Mouse (Mus musculus) lung, postnatal 4 days (tissue): ENCODE measurements at regions not wholly inside any gene's neighbourhood (a gene's known extent, or its start where the extent isn't known, plus 50 kb on each side); places are given as distances from the start of the nearest gene placed in this dataset.
"Not testable (repeated sequence)": the region's sequence is repeated elsewhere in the genome, so short reads cannot be mapped to it uniquely, and the experiment has no call there.

Experiments used
- DNase-seq, 2 experiments: peaks; one replicate each; pipeline ENCODE4 v3.0.0; 2021

DNA sequence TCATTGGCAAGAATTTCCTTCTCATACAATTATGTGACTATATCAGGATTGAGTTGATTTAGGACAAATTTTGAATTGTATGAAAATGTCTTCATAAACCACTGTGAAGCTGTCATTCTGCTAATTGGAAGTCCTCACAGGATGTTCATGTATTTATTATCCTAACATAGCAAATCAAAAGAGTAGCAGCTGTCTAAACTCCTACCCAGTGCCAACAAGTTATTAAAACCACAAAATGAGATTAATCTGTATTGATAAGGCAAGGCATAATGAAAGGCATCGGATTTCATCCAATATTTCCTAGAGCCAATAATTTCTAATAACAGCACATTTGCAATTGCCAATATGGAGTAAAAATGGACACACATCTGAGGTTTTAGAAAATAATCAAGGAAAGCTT, 217.6 kb upstream of the Tmprss15 start:
- DNase-seq: no peak

DNA sequence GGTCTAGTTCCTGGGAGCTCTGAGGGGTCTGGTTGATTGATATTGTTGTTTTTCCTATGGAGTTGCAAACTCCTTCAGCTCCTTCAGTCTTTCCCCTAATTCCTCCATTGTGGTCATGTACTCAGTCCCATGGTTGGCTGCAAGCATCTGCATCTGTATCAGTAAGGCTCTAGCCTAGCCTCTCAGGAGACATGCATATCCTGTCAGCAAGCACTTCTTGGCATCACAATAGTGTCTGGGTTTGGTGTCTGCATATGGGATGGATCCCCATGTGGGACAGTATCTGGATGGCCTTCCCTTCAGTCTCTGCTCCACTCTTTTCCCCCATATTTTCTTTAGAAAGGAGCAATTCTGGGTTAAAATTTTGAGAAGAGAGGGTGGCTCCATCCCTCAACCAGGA, 205.7 kb upstream of the Tmprss15 start:
- not testable (repeated sequence) for DNase-seq

DNA sequence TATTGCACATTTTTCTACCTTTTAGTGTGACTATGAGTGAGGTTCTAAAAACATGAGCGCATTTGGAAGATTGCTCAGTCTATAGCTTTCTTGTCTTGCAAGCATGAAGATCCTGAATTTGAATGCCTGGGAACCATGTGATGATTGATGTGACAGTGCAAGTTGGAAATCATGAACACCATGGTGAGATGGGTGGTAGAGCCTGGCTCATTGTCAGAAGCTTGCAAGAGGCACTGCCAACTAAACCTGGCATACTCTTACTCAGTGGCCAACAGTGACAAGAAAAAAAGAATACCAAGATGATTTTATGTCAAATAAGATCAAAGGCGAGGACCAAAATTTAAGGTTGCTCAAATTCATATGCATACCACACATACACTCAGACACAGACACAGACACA, 188.1 kb upstream of the Tmprss15 start:
- no peak for DNase-seq

DNA sequence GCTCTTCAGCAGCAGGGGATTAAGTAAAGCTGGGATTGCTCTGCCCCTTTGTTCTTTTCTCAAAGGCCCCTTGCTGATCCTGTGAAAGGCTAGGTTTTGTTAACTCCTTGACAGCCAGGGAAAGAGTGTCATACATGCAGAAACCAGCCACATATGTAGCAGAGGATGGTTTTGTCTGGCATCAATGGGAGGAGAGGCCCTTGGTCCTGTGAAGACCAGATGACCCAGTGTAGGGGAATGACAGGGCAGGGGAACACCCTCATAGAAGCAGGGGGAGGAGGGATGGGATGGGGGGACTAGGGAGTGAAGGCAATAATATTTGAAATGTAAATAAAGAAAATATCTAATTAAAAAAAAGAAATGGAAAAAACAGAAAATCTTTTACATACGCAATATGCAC, 165.6 kb upstream of the Tmprss15 start:
- DNase-seq: no peak

DNA sequence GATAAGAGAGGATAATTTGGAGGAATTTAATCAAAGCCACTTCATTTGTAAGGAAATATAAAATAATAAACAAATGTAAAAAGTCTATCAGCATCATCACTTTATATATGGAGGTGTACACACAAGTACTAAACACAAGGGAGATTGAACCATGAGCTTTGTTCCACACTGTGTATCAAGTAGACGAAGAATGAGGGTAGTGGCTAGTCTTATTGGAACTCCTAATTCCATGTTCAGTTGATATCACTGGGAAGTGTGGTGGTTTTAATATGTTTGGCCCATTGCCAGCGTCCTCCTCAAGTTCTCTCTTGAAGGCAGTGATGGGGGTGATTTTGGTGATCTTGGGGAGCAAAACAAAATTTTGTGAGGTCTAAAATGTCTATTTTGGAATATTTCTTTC, 165.2 kb upstream of the Tmprss15 start:
- DNase-seq: no peak

DNA sequence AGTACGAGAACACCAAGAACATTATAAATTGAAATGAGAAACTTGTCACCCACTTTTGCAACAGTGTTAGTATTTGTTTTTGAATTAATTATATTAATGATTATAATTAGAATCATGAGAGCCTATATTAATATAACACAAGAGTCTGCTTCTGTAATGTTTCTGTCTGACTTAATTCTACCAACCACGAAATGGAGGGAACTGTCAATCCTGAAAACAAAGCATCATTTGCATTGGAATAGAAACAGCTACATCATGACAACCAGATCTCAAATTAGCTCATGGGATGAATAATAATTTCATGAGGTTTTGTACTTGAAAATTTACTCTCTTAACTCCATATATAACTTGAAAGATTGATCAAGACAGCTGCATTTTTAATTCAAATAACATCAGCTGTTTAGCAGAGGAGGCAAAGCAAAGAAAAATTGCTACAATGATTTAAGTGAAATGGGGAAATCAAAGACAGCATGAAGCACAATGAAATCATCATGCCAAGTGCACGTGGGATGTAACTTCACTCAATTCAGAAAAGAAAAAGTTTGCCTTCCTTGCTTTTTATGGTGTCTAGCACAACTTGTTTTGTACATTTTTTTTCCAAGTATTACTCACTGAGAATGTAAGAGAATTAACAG, 150.1 kb upstream of the Tmprss15 start:
- no peak for DNase-seq

DNA sequence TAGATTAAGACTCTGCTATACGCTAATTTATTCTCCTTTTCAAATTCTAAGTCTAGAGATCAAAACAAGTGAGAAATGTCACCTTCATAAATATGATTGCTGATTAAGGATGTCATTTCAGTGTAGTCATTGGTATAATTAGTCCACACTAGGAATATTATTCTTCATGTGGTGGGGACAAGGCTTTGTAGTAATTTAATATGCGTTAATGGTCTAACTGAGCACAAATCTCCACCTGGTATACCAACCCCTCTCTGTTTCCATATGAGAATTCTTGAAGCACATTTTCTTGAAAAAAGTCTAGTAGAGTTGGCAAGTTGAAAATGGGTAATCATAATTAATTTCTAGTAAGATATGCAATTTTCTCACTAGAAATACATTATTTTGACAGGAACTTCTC, 149.3 kb upstream of the Tmprss15 start:
- DNase-seq: no peak

DNA sequence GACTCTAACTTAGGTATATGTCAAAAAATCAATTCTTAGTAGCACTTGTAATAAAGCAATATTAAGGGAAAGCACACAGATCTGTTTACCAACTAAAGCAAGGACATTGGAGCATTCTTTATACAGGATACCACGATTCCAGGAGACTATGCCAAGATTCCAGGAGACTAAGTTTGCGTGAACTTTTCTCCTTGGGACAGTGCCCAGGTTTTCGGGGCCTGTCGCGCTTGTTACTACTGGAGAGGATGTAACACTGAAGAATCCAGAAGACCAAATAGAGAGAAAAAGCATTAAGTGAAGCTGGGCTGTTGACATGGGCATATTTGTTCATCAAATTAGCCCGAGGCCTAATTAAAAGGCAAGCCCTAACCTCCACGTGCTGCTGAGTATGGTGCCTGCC, 100.3 kb upstream of the Tmprss15 start:
- no peak for DNase-seq

DNA sequence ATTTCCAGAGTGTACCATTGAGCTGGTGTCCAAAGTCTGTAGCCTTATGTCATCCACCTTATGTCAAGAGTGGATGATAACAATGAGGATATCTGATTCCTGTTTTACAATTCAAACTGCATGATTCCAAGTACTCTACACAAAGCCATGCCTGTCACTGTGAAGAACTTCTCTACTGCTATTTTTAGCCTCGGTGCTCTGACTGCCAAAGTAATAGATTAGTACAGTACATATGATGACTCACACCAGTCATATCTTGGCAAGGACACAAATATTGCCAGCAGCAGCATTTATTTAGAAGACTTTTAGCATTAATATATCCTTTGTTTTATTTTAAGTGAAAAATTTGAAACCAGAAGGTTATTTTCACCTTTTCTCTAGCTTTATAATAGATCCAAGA, 95.6 kb upstream of the Tmprss15 start:
- no peak for DNase-seq

DNA sequence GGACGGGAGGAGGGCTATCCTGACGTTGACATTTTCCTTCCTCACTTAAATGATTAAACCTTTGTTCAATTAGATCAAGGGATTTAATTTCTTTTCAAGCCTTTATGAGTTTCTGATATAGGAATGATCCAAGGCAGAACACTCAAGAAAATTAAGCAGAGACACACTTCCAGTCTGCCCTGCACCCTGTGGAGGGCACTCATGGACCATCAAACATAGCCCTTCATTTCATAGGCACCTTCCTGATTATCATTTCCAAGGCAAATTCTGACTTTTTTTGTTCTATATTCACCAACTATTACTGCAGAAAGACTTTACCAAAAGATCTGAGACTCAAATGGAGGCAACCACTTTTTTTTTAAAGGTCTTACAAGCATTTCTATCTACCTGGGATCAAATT, 91.6 kb upstream of the Tmprss15 start:
- no peak for DNase-seq

DNA sequence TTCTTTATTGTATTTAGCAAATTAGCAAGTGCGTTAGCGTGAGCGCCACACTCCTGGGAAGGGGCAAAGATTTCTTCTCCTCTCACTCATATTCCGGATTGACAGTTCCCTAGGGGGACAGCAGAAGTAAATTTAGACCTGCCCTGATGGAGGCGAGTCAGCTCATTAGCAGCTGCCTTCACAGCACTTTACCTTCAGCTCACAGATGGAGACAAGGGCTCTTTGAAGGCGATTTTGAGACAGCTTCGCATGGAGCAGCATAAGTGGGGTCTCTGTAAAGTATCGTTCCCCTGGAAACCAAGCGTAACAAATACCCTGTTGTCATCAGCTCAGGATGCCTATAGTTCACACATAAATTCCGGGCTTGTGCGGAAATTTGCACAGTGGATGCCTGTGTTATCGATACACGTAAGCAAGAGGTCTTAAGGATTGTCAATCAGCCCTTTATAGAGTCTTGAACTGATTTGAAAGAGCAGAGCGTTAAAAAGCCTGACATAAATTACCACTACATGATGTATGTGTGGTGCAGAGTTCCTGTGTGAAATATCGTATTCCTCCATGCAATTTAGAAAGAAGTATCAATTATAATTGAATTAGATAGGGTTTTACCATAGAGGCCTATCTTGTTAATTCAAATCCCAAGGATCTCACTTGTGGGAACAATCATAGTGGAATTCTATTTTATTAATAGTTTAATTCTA, 86.6 kb upstream of the Tmprss15 start:
- DNase-seq: no peak

DNA sequence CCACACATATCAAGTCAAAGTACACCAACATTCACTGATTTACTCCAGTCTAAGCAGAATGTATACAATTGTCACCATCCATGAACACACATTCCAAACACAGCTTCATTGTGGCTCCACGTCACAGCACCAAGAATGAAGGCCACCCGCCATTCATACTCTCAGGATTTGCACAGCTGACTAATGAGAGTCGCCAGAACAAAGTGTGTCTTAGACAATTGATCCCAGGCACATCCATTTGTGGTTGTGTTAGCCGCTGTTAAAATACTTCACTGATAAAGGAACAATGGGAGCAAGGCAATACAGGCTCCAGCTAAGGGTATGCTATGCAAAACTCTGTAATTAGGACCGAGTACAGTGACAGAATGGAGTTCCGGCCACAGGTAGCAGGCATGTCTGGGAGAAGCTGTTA, 85.9 kb upstream of the Tmprss15 start:
- no peak for DNase-seq

DNA sequence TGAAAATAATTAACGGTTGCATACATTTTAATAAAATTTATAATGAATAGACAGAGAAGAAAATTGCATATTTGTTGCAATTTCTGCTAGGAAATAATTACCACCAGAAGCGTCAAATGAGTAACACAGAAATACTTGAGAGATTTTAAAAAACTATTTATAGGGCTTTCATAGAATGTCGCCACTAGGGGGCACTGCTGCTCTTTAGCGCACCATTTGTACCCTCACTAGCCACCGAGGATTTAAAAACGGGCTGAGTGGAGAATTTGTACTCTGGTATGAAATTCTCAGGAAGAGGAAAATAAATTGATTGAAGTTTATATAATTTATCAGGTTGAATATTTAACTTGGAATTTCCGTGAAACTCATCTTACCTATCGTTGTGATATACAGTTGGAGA, 77.3 kb upstream of the Tmprss15 start:
- DNase-seq: peak; percentile 19 to 20

DNA sequence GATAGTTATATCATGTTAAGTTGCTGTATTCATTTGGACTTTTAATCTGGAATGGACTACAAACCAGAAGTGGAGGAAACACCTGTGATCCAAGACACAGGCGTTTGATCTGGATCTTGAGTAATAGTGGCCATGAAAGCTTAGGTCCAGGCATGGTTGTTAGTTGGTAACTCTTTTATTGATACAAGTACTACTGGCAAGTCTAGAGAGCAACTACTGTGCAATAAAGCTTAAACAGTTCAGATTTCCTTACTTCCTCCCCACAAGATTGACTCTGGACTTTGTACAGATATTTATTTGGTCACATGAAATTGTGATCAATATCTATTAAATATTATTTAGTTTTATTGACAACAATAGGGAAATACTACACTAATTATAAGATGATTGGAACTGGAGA, 51.9 kb upstream of the Tmprss15 start:
- no peak for DNase-seq
